Mouse (Mus musculus): ENCODE measurements at regions not wholly inside any gene's neighbourhood (a gene's known extent, or its start where the extent isn't known, plus 50 kb on each side); places are given as distances from the start of the nearest gene placed in this dataset.

- TF ChIP-seq CTCF (IDR thresholded peaks at IDR 0.05; ENCODE audit: low read depth, low read length), result no peak
- no peak for TF ChIP-seq GATA1 (IDR thresholded peaks at IDR 0.05; ENCODE audit: borderline replicate concordance, low read length)
- no peak for TF ChIP-seq GATA2 (IDR thresholded peaks at IDR 0.05; ENCODE audit: borderline replicate concordance, low read depth, low read length)
- TF ChIP-seq TAL1 (conservative IDR thresholded peaks at IDR 0.05; ENCODE audit: low read depth, low read length), result no peak
- TF ChIP-seq POLR2AphosphoS5 (IDR thresholded peaks at IDR 0.05; ENCODE audit: insufficient replicate concordance, low read depth, low read length), result no peak
These were observed 175.8 kb upstream of the Mpped2 start for GRCm38 (mm10) chr2:106517224-106517623.

Measured in G1E (cell line).